In the genomic region with DNA sequence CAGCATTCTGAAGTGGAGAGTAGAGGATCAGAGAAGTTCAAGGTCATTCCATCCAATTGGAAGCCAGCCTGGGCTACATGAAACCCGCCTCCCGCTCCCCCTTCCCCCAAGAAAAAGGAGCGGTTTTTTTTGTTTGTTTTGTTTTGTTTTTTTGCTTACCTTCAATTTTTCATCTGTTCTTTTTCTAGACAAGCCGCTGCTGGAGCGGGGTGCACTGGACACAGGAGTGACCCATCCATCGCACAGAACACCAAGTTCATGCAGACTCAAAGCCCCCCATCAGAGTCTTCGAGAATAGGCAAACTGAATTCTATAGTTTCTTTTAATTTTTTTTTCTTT, we compare ENCODE assay signal across 8 mouse cellular contexts. TPM values are rescaled to one million over a fixed set of nuclear protein-coding genes. Genes with fewer than 3 reads are reported as not detected.
DNase-seq lines count a peak whose midpoint lies in the region; ATAC-seq and TF ChIP-seq lines count a peak whose summit lies in the region.

No protein-coding gene starts in this region.

- H3K27ac ChIP-seq in heart, embryonic 13.5 days (replicated peaks), result peak overlapping the region; percentile 99
- peak overlapping the region; percentile 87 for H3K27ac ChIP-seq in ES-E14 (ENCODE audit: insufficient read depth, low read depth, low read length, poor library complexity, severe bottlenecking)
- peak overlapping the region; percentile 96 for H3K27ac ChIP-seq in hindbrain, embryonic 11.5 days (ENCODE audit: low read depth, low read length)

- in situ Hi-C loops in ES-E14 (cut with MboI; ENCODE audit: low sequenced_read_pairs in 2 of 2, unreplicated experiment in 2 of 2), result no loop called here

- peaks cover 47% of the 10 kb centered on the region for H3K4me1 ChIP-seq in heart, embryonic 13.5 days
- peaks cover 17% of the 10 kb centered on the region in 2 experiments; a peak in 3 of 4 replicates for H3K4me1 ChIP-seq in ES-E14 (ENCODE audit: control insufficient read depth in 2 of 2, insufficient read depth in 2 of 2, low read length in 2 of 2, poor library complexity in 1 of 2)
- peaks cover 6% of the 10 kb centered on the region for H3K4me1 ChIP-seq in hindbrain, embryonic 11.5 days (replicated peaks; ENCODE audit: control insufficient read depth, insufficient read depth, low read length)
- peaks cover 65% of the 10 kb centered on the region for H3K4me1 ChIP-seq in megakaryocyte, embryonic 14.5 days

- H3K36me3 ChIP-seq in heart, embryonic 13.5 days, result peaks cover 18% of the 10 kb centered on the region
- H3K36me3 ChIP-seq in ES-E14 (ENCODE audit: control insufficient read depth, insufficient read depth, low read length, poor library complexity, severe bottlenecking), result peaks cover 3% of the 10 kb centered on the region; the same call in 1 of the 2 replicates
- H3K36me3 ChIP-seq in hindbrain, embryonic 11.5 days (ENCODE audit: control insufficient read depth, insufficient read depth, low read length), result no peaks in the 10 kb centered on the region
- H3K36me3 ChIP-seq in megakaryocyte, embryonic 14.5 days (replicated peaks; ENCODE audit: low read length), result peaks cover 30% of the 10 kb centered on the region

- H3K9me3 ChIP-seq in heart, embryonic 13.5 days, result no peaks in the 10 kb centered on the region
- no peaks in the 10 kb centered on the region for H3K9me3 ChIP-seq in ES-E14 (ENCODE audit: control insufficient read depth, insufficient read depth, low read depth, low read length)
- H3K9me3 ChIP-seq in hindbrain, embryonic 11.5 days (ENCODE audit: control insufficient read depth, low read length), result no peaks in the 10 kb centered on the region
- H3K9me3 ChIP-seq in megakaryocyte, embryonic 14.5 days, result no peaks in the 10 kb centered on the region

- peak overlapping the region; percentile 97 for H3K9ac ChIP-seq in heart, embryonic 13.5 days
- peak overlapping the region; percentile 86 for H3K9ac ChIP-seq in ES-E14 (ENCODE audit: insufficient read depth, low read depth, low read length, poor library complexity, severe bottlenecking)
- H3K9ac ChIP-seq in hindbrain, embryonic 11.5 days (ENCODE audit: low read depth, low read length), result peak overlapping the region; percentile 94

- H3K27me3 ChIP-seq in heart, embryonic 13.5 days (replicated peaks), result no peaks in the 10 kb centered on the region
- no peaks in the 10 kb centered on the region for H3K27me3 ChIP-seq in hindbrain, embryonic 11.5 days (ENCODE audit: control insufficient read depth, insufficient read depth, low read length)
- H3K27me3 ChIP-seq in megakaryocyte, embryonic 14.5 days (replicated peaks), result no peaks in the 10 kb centered on the region

- peak overlapping the region; percentile 81 for H3K4me3 ChIP-seq in heart, embryonic 13.5 days
- H3K4me3 ChIP-seq in ES-E14 (ENCODE audit: insufficient read depth in 1 of 2, low read depth in 1 of 2, low read length in 2 of 2, poor library complexity in 1 of 2, severe bottlenecking in 1 of 2), result peak overlapping the region; percentile 81 to 96
- H3K4me3 ChIP-seq in hindbrain, embryonic 11.5 days (ENCODE audit: low read depth, low read length), result peak overlapping the region; percentile 89
- H3K4me3 ChIP-seq in megakaryocyte, embryonic 14.5 days (replicated peaks), result peak overlapping the region; percentile 96

- 6% methylated on average over 7 of the region's 7 CpGs for WGBS in heart, embryonic 13.5 days
- WGBS in hindbrain, embryonic 11.5 days, result 12% methylated on average over 7 of the region's 7 CpGs

- no peak for DNase-seq in heart, postnatal 4 days
- no peak for DNase-seq in ES-E14 (ENCODE audit: low read depth, low spot score)
- DNase-seq in hindbrain, embryonic 11.5 days (ENCODE audit: low spot score), result no peak
- DNase-seq in layer of hippocampus, postnatal 36 days, result no peak
- DNase-seq in layer of hippocampus, adult 9-10 months (ENCODE audit: low spot score), result no peak

- no peak for ATAC-seq in heart, embryonic 13.5 days (ENCODE audit: extremely low read depth, insufficient number of reproducible peaks, low FRiP score, low TSS enrichment)
- ATAC-seq in hindbrain, embryonic 11.5 days (ENCODE audit: low FRiP score), result peak; percentile 5; the same call in 1 of the 2 replicates
- no peak for ATAC-seq in monocyte, adult 5-6 weeks (replicated peaks; ENCODE audit: insufficient number of reproducible peaks, low FRiP score, low TSS enrichment, poor library complexity, severe bottlenecking)

- peak overlapping the region; percentile 94 for H3K4me2 ChIP-seq in heart, embryonic 13.5 days
- H3K4me2 ChIP-seq in hindbrain, embryonic 11.5 days (replicated peaks; ENCODE audit: low read depth, low read length), result peak overlapping the region; percentile 89

TF ChIP-seq in ES-E14, 5 proteins besides CTCF, POLR2A, EP300 and RAD21:
- no peak for TF ChIP-seq ZC3H11A (IDR thresholded peaks at IDR 0.05; ENCODE audit: borderline replicate concordance, low read depth, low read length)
- 0 out of 2 replicates have a peak, but pooled peaks have one; percentile 21 for TF ChIP-seq ZNF384 (IDR thresholded peaks at IDR 0.05; ENCODE audit: low read depth, low read length)
- TF ChIP-seq MAFK (IDR thresholded peaks at IDR 0.05; ENCODE audit: insufficient read depth, low read depth, low read length), result no peak

RNA-seq across cellular contexts. Expression of gene Fam120a, which starts 0.9 kb away (rescaled TPM):
- polyA plus RNA-seq in heart, embryonic 13.5 days (2015; fragmentation: Nextera tagmentation; extraction: Ambion mirVana), result 17.2 and 17.8 TPM in 2 replicates
- 100 to 1,000 TPM; 112 to 118 TPM for total RNA-seq in heart, postnatal 4 days (2021)
- 111 and 135 TPM in 2 replicates for total RNA-seq in ES-E14 (2012; rRNA removed)
- polyA plus RNA-seq in hindbrain, embryonic 11.5 days (2014; fragmentation: Nextera tagmentation; extraction: Ambion mirVana), result 18.7 and 24.9 TPM in 2 replicates
- polyA plus RNA-seq in megakaryocyte, embryonic 14.5 days (2012; ENCODE audit: insufficient read depth, low replicate concordance), result 60.7 and 71.7 TPM in 2 replicates
- total RNA-seq in monocyte, adult 5-6 weeks (2017), result 69.3 to 102 TPM (median 72.9 TPM) in 3 replicates
- 100 to 1,000 TPM; 117 to 122 TPM for total RNA-seq in layer of hippocampus, postnatal 36 days (2021)
